Mouse (Mus musculus): Measurements from ENCODE around the gene Pdgfra. TPM values are rescaled to one million over a fixed set of nuclear protein-coding genes. Genes with fewer than 3 reads are reported as not detected.

Pdgfra gene
- polyA plus RNA-seq, 1 experiment from 2014 or later: 12.0 TPM

- Histone ChIP-seq H3K4me3 (ENCODE audit: low read depth, low read length) (peak overlapping the region; percentile 50), H3K9ac (ENCODE audit: low read depth, low read length) (no peak overlapping the region; the same call in 1 of the 2 replicates), H3K4me1 (replicated peaks; ENCODE audit: control insufficient read depth, insufficient read depth, low read length) (no peaks in the 10 kb centered on the region; the same call in 1 of the 2 replicates), H3K4me2 (replicated peaks; ENCODE audit: low read depth) (peak overlapping the region; percentile 84), H3K9me3 (ENCODE audit: control insufficient read depth) (no peaks in the 10 kb centered on the region), H3K27me3 (replicated peaks; ENCODE audit: control insufficient read depth, insufficient read depth, low read length) (peaks cover 35% of the 10 kb centered on the region), H3K27ac (ENCODE audit: low read depth, low read length) (no peak overlapping the region; the same call in 1 of the 2 replicates), H3K36me3 (ENCODE audit: control insufficient read depth, insufficient read depth) (no peaks in the 10 kb centered on the region)
- 0% methylated on average over 3 of the region's 3 CpGs for WGBS
- TF ChIP-seq CTCF (IDR thresholded peaks at IDR 0.05; ENCODE audit: low read depth): peak; percentile 86
- ATAC-seq: no peak
These were observed 4.9 kb downstream of the Pdgfra start for GRCm38 (mm10) chr5:75157038-75157437.

DNA sequence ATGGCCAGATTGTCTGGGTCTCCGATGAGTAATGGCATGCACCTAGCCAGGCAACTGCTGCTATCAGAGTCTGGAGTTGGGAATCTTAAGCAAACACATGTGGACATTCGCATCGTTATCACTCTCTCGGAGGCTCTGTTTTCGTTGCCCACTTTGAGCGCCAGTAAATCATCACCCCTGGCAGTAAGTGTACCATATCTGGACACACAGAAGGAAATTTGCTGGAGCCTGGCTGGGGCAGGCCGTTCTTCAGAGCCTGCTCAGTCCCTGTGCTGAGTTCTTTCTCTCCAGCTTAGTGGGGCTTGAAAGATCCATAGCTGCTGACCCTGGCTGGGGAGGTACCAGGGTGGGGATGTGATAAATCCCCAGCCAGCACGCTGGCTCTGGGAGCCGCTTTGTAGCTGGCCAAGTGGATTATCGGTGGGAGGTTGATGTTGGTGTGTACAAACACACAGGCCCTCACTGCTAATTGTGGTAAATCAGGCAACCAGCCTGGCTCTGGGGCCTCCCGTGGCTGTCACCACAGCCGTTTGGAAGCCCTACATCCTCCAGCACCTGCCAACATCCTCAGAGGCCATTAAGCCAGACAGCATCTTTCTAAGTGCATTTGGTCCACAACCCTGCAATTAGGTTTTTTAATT lies 8.6 kb downstream of the Pdgfra start:
- Histone ChIP-seq H3K4me3 (ENCODE audit: low read depth, low read length) (no peak overlapping the region), H3K27me3 (replicated peaks; ENCODE audit: control insufficient read depth, insufficient read depth, low read length) (peaks cover 10% of the 10 kb centered on the region), H3K36me3 (ENCODE audit: control insufficient read depth, insufficient read depth) (no peaks in the 10 kb centered on the region), H3K9ac (ENCODE audit: low read depth, low read length) (no peak overlapping the region), H3K4me1 (replicated peaks; ENCODE audit: control insufficient read depth, insufficient read depth, low read length) (no peaks in the 10 kb centered on the region), H3K9me3 (ENCODE audit: control insufficient read depth) (no peaks in the 10 kb centered on the region), H3K4me2 (replicated peaks; ENCODE audit: low read depth) (no peak overlapping the region), H3K27ac (ENCODE audit: low read depth, low read length) (no peak overlapping the region)
- no peak for TF ChIP-seq CTCF (IDR thresholded peaks at IDR 0.05; ENCODE audit: low read depth)
- no peak for ATAC-seq
- WGBS: 27% methylated on average over 12 of the region's 12 CpGs

GRCm38 (mm10) chr5:75161586-75161985 lies 9.5 kb downstream of the Pdgfra start:
- Histone ChIP-seq H3K4me1 (replicated peaks; ENCODE audit: control insufficient read depth, insufficient read depth, low read length) (no peaks in the 10 kb centered on the region), H3K9me3 (ENCODE audit: control insufficient read depth) (no peaks in the 10 kb centered on the region), H3K9ac (ENCODE audit: low read depth, low read length) (no peak overlapping the region), H3K27me3 (replicated peaks; ENCODE audit: control insufficient read depth, insufficient read depth, low read length) (peaks cover 1% of the 10 kb centered on the region; the same call in 1 of the 2 replicates), H3K36me3 (ENCODE audit: control insufficient read depth, insufficient read depth) (no peaks in the 10 kb centered on the region), H3K4me3 (ENCODE audit: low read depth, low read length) (no peak overlapping the region), H3K4me2 (replicated peaks; ENCODE audit: low read depth) (no peak overlapping the region), H3K27ac (ENCODE audit: low read depth, low read length) (no peak overlapping the region)
- no peak for ATAC-seq
- 86% methylated on average over 6 of the region's 6 CpGs for WGBS
- no peak for TF ChIP-seq CTCF (IDR thresholded peaks at IDR 0.05; ENCODE audit: low read depth)

- no peaks in the 10 kb centered on the region for H3K36me3 ChIP-seq (ENCODE audit: control insufficient read depth, insufficient read depth)
- WGBS: 75% methylated on average over 23 of the region's 23 CpGs
These were observed 11.3 kb downstream of the Pdgfra start for GRCm38 (mm10) chr5:75163289-75163951.

GRCm38 (mm10) chr5:75164688-75165087 lies 12.6 kb downstream of the Pdgfra start:
- no peak overlapping the region for H3K9ac ChIP-seq (ENCODE audit: low read depth, low read length)
- no peaks in the 10 kb centered on the region for H3K9me3 ChIP-seq (ENCODE audit: control insufficient read depth)
- ATAC-seq: no peak
- no peak overlapping the region for H3K27ac ChIP-seq (ENCODE audit: low read depth, low read length)
- H3K27me3 ChIP-seq (replicated peaks; ENCODE audit: control insufficient read depth, insufficient read depth, low read length): no peaks in the 10 kb centered on the region
- TF ChIP-seq CTCF (IDR thresholded peaks at IDR 0.05; ENCODE audit: low read depth): peak; percentile 52
- no peaks in the 10 kb centered on the region for H3K4me1 ChIP-seq (replicated peaks; ENCODE audit: control insufficient read depth, insufficient read depth, low read length)
- no peak overlapping the region for H3K4me2 ChIP-seq (replicated peaks; ENCODE audit: low read depth)
- 81% methylated on average over 4 of the region's 4 CpGs for WGBS
- H3K36me3 ChIP-seq (ENCODE audit: control insufficient read depth, insufficient read depth): no peaks in the 10 kb centered on the region
- H3K4me3 ChIP-seq (ENCODE audit: low read depth, low read length): no peak overlapping the region

More at GRCm38 (mm10) chr5:75163289-75163951, 11.3 kb downstream of the Pdgfra start:
- no peak overlapping the region for H3K4me2 ChIP-seq (replicated peaks; ENCODE audit: low read depth)
- no peaks in the 10 kb centered on the region for H3K9me3 ChIP-seq (ENCODE audit: control insufficient read depth)
- H3K27me3 ChIP-seq (replicated peaks; ENCODE audit: control insufficient read depth, insufficient read depth, low read length): no peaks in the 10 kb centered on the region
- H3K27ac ChIP-seq (ENCODE audit: low read depth, low read length): no peak overlapping the region
- no peak for ATAC-seq
- TF ChIP-seq CTCF (IDR thresholded peaks at IDR 0.05; ENCODE audit: low read depth): no peak
- no peaks in the 10 kb centered on the region for H3K4me1 ChIP-seq (replicated peaks; ENCODE audit: control insufficient read depth, insufficient read depth, low read length)
- no peak overlapping the region for H3K9ac ChIP-seq (ENCODE audit: low read depth, low read length)
- no peak overlapping the region for H3K4me3 ChIP-seq (ENCODE audit: low read depth, low read length)

GRCm38 (mm10) chr5:75169837-75170236 lies 17.7 kb downstream of the Pdgfra start:
- TF ChIP-seq CTCF (IDR thresholded peaks at IDR 0.05; ENCODE audit: low read depth): no peak

More at GRCm38 (mm10) chr5:75169837-75170236, 17.7 kb downstream of the Pdgfra start:
- Histone ChIP-seq H3K4me1 (replicated peaks; ENCODE audit: control insufficient read depth, insufficient read depth, low read length) (no peaks in the 10 kb centered on the region), H3K9me3 (ENCODE audit: control insufficient read depth) (no peaks in the 10 kb centered on the region), H3K36me3 (ENCODE audit: control insufficient read depth, insufficient read depth) (no peaks in the 10 kb centered on the region), H3K4me3 (ENCODE audit: low read depth, low read length) (no peak overlapping the region), H3K27me3 (replicated peaks; ENCODE audit: control insufficient read depth, insufficient read depth, low read length) (no peaks in the 10 kb centered on the region), H3K27ac (ENCODE audit: low read depth, low read length) (no peak overlapping the region), H3K9ac (ENCODE audit: low read depth, low read length) (no peak overlapping the region), H3K4me2 (replicated peaks; ENCODE audit: low read depth) (no peak overlapping the region)
- WGBS: 79% methylated on average over 6 of the region's 6 CpGs
- ATAC-seq: no peak
